8 mouse cellular contexts compared by ENCODE assay signal in the genomic region with DNA sequence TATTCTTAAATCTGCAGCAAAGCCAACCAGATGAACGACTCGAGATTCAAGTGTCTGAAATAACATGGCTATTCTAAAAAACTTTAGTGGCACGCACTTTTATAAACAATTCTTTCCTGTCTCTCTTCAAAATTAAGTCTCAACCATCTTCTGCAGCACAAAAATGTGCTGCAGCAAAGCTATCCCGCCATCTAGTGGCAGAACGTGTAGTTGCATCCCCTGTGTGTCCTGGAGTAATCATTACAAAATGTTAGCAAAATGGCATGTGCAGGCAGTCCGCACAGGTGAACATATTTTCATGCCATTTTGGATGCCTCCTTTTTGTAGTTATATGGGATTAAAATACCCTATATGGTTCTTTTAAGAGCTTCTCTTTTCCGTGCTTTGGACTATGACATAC.
A peak's percentile ranks its signal among the peaks of the same experiment; 100 is the strongest.
DNase-seq lines count a peak whose midpoint lies in the region; ATAC-seq and TF ChIP-seq lines count a peak whose summit lies in the region.

No protein-coding gene starts in this region.

- no peaks in the 10 kb centered on the region for H3K36me3 ChIP-seq in forebrain, embryonic 10.5 days (replicated peaks)
- no peaks in the 10 kb centered on the region for H3K36me3 ChIP-seq in forebrain, embryonic 12.5 days (replicated peaks)
- no peaks in the 10 kb centered on the region for H3K36me3 ChIP-seq in embryonic facial prominence, embryonic 10.5 days (replicated peaks)
- H3K36me3 ChIP-seq in spleen, adult 2 months (ENCODE audit: control insufficient read depth, insufficient read depth, low read length): no peaks in the 10 kb centered on the region

- intact Hi-C loops in heart, postnatal 36 days (cut with DNase I): loop anchor here (1.0 to 5.0 kb wide), 2 partner anchors 457 to 546 kb away; no protein-coding TSS in a partner anchor

- H3K9me3 ChIP-seq in forebrain, embryonic 10.5 days: no peaks in the 10 kb centered on the region
- H3K9me3 ChIP-seq in forebrain, embryonic 12.5 days: no peaks in the 10 kb centered on the region
- H3K9me3 ChIP-seq in embryonic facial prominence, embryonic 10.5 days: peaks cover under 1% of the 10 kb centered on the region; the same call in 1 of the 2 replicates

- no peak overlapping the region for H3K4me2 ChIP-seq in forebrain, embryonic 12.5 days

- H3K9ac ChIP-seq in forebrain, embryonic 12.5 days: no peak overlapping the region

- H3K27me3 ChIP-seq in forebrain, embryonic 10.5 days (ENCODE audit: poor library complexity, severe bottlenecking): no peaks in the 10 kb centered on the region
- no peaks in the 10 kb centered on the region for H3K27me3 ChIP-seq in forebrain, embryonic 12.5 days
- no peaks in the 10 kb centered on the region for H3K27me3 ChIP-seq in embryonic facial prominence, embryonic 10.5 days (replicated peaks; ENCODE audit: low read depth, poor library complexity, severe bottlenecking)
- no peaks in the 10 kb centered on the region for H3K27me3 ChIP-seq in spleen, adult 2 months (ENCODE audit: control insufficient read depth, insufficient read depth, low read length)

- peak; percentile 64 for DNase-seq in forebrain, embryonic 10.5 days (ENCODE audit: extremely low spot score, low spot score)
- DNase-seq in adrenal gland, postnatal 14 days: peak; percentile 84
- peak; percentile 76 for DNase-seq in embryonic facial prominence, embryonic 10.5 days (ENCODE audit: low spot score)
- peak; percentile 68 to 83 for DNase-seq in heart, postnatal 36 days
- DNase-seq in left cerebral cortex, adult 11 months (ENCODE audit: low spot score): peak; percentile 41
- DNase-seq in mesoderm, embryonic 11.5 days (ENCODE audit: low read depth, low spot score): peak; percentile 84
- peak; percentile 1 to 24 for DNase-seq in spleen, adult 2 months (ENCODE audit: low read depth in 1 of 2, low spot score in 2 of 2)

- H3K4me1 ChIP-seq in forebrain, embryonic 10.5 days: no peaks in the 10 kb centered on the region
- no peaks in the 10 kb centered on the region for H3K4me1 ChIP-seq in forebrain, embryonic 12.5 days
- H3K4me1 ChIP-seq in embryonic facial prominence, embryonic 10.5 days: no peaks in the 10 kb centered on the region
- H3K4me1 ChIP-seq in spleen, adult 2 months (ENCODE audit: control insufficient read depth, insufficient read depth, insufficient read length): no peaks in the 10 kb centered on the region

- ATAC-seq in forebrain, embryonic 12.5 days (ENCODE audit: low FRiP score): no peak; the same call in 1 of the 2 replicates

- H3K4me3 ChIP-seq in forebrain, embryonic 10.5 days: no peak overlapping the region
- no peak overlapping the region for H3K4me3 ChIP-seq in forebrain, embryonic 12.5 days (replicated peaks)
- H3K4me3 ChIP-seq in embryonic facial prominence, embryonic 10.5 days: no peak overlapping the region
- no peak overlapping the region for H3K4me3 ChIP-seq in spleen, adult 2 months (ENCODE audit: extremely low read depth, insufficient read depth, insufficient read length)

- no peak overlapping the region for H3K27ac ChIP-seq in forebrain, embryonic 10.5 days
- no peak overlapping the region for H3K27ac ChIP-seq in forebrain, embryonic 12.5 days
- H3K27ac ChIP-seq in embryonic facial prominence, embryonic 10.5 days (replicated peaks): no peak overlapping the region
- no peak overlapping the region for H3K27ac ChIP-seq in spleen, adult 2 months (ENCODE audit: insufficient read depth, low read length)

- TF ChIP-seq CTCF in spleen, adult 2 months (IDR thresholded peaks at IDR 0.05; ENCODE audit: extremely low read depth, insufficient read depth, insufficient read length, insufficient replicate concordance): peak; percentile 43; the same call in 1 of the 2 replicates

- no peak for TF ChIP-seq POLR2A in spleen, adult 2 months (IDR thresholded peaks at IDR 0.05; ENCODE audit: low read depth, low read length)

- WGBS in forebrain, embryonic 10.5 days: 32% methylated on average over 7 of the region's 7 CpGs
- WGBS in forebrain, embryonic 12.5 days: 24% methylated on average over 7 of the region's 7 CpGs
- WGBS in embryonic facial prominence, embryonic 10.5 days: 23% methylated on average over 7 of the region's 7 CpGs
- 17% methylated on average over 7 of the region's 7 CpGs for WGBS in spleen, adult 2 months

Comparison
In these comparisons a context has a peak if more than half of its experiments do, and no peak if none do; other contexts are left out.
1. DNase-seq: peak in every context shown above with its lines; median percentile 84 in adrenal gland, postnatal 14 days; 84 in mesoderm, embryonic 11.5 days; 76 in embryonic facial prominence, embryonic 10.5 days; 76 in heart, postnatal 36 days; 64 in forebrain, embryonic 10.5 days; 41 in left cerebral cortex, adult 11 months; 12 in spleen, adult 2 months.